Mouse (Mus musculus): Measurements from ENCODE around the gene Gadd45gip1. TPM values are rescaled to one million over a fixed set of nuclear protein-coding genes. Genes with fewer than 3 reads are reported as not detected.

Gene Gadd45gip1
- polyA plus RNA-seq, 1 experiment, result 50.5 TPM

DNA sequence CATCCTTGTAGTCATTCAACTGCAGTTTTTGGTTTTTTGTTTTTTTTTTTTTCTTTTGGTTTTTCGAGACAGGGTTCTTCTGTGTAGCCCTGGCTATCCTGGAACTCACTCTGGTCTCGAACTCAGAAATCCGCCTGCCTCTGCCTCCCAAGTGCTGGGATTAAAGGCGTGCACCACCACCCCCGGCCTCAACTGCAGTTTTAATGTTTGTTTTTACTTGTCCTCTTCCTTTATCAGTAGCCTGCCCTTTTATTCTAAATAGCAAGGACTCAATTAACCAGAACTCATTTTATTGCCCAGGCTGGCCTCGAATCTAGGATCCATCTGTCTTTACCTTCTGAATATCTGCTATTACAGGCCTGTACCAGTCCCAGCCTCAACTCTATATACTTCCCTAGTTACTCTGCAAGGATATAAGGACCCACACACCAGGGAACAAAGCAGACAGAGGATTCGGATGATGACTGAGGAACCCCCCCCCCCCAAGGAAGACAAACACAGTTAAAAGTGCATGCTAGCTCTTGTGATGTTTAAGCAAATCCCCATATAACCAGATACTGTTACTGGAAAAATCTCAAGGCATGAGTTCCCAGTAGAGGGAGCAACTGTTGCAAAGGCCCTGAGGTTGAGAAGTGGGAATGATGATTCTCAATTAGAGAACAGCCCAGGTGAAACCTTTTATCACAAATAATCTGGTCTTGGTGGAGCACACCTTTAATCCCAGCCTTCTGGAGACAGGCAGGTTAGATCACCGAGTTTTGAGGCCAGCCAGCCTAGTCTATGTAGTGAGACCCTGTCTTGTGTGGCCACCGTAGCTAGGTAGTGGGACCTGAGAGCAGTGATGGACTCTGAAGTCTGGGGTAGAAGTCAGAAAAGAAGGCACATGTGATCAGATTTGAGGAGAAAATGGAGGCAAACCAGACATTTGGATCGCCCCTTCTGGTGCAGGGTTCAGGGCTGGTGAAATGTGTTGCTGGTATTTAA is 1.7 kb downstream of the Gadd45gip1 start:
- Histone ChIP-seq H3K27ac (ENCODE audit: insufficient read depth, low read depth, low read length) (0 out of 2 replicates have a peak overlapping the region, but pooled peaks have one; percentile 12), H3K4me1 (ENCODE audit: control insufficient read depth, insufficient read depth, insufficient read length, low read length) (peaks cover 3% of the 10 kb centered on the region; the same call in 1 of the 2 replicates), H3K4me3 (ENCODE audit: low read depth, low read length) (peak overlapping the region; percentile 99), H3K36me3 (ENCODE audit: control insufficient read depth, insufficient read depth, low read length) (peaks cover 38% of the 10 kb centered on the region), H3K27me3 (ENCODE audit: control insufficient read depth, insufficient read depth, low read length) (no peaks in the 10 kb centered on the region)
- WGBS, result 34% methylated on average over 10 of the region's 10 CpGs
- TF ChIP-seq CTCF (IDR thresholded peaks at IDR 0.05; ENCODE audit: extremely low read depth, insufficient read length, insufficient replicate concordance, low read depth, low read length) (no peak), POLR2A (IDR thresholded peaks at IDR 0.05; ENCODE audit: low read depth, low read length) (no peak)

DNA sequence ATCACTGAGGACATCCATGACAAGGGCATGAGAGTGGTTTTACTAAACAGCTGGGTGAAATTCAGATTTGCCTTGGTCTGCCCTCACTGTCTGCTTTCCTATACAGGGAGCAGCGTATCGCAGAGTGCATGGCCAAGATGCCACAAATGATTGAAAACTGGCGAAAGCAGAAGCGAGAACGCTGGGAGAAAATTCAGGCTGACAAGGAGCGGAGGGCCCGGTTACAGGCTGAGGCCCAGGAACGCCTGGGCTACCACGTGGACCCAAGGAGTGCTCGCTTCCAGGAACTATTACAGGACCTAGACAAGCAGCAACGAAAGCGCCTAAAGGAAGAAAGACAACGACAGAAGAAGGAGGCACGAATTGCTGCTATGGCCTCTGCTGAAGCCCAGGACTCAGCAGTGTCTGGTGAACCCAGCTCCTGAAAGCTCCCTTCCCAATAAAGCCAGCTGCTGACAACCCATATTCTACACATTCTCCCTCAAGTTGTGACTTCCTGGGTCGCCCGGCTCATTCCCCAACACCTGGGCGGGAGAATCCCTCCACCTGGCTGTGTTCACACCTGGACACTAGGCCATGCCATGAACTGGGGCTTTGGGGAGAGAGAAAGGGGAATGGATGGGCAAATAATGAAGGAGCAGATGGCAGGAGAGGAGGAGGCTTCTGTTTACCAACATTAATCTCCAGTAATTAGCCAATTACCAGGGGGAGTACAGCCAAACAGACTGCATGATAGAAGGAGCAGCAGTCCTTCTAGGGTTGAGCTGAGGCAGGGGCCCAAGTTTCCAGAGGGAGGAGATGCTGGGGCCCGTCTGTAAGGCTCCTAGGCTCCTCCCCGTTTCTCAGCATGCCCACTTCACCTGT is 2.9 kb downstream of the Gadd45gip1 start:
- no peak overlapping the region for H3K27ac ChIP-seq (ENCODE audit: insufficient read depth, low read depth, low read length)

DNA sequence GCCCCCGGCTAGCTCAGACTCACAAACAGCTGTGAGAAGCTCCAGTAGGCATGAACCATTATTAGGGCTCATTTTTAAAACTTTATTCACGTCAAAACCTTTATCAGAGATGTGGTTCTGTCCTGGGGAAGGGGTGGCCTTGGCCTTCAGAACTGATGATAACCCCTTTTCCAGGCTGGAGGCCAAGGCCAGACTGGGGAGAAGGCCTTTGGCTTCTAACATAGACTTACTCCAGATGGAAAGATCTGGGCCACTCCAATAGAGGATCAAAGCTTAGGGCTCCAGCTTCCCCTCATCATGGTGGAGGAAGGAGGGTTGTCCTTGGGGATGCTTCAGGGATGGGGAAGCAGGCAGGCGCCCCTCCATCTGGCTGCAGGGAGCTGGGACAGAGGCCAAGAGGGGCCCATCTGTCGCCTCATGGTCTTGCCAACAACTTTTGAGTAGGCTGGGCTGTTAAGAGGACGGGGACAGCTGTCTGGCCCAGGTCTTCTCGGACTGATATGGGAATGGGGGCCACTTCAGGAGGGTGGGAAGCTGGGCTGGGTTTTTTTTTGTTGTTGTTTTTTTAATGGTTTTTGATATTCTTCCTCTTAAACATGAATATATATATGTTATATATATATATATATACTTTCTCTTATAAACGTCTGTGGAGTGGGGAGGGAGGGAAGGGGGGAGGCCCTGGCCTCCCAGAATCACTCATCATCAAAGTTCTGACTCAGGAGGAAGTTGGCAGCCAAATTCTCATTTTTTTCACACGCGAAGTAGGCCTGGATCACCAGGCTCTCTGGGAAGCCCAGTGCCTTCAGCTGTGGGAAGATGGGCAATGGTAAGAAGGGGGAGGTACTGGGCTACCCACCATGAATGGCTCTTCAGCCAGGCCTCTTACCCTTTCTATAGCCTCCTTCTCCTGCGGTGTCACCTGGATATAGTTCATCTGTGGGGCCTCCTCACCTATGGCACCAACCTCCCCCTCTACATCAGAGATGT is 3.8 kb downstream of the Gadd45gip1 start:
- Histone ChIP-seq H3K27me3 (ENCODE audit: control insufficient read depth, insufficient read depth, low read length) (no peaks in the 10 kb centered on the region), H3K27ac (ENCODE audit: insufficient read depth, low read depth, low read length) (no peak overlapping the region), H3K4me1 (ENCODE audit: control insufficient read depth, insufficient read depth, insufficient read length, low read length) (peaks cover 3% of the 10 kb centered on the region; the same call in 1 of the 2 replicates), H3K4me3 (ENCODE audit: low read depth, low read length) (no peak overlapping the region), H3K36me3 (ENCODE audit: control insufficient read depth, insufficient read depth, low read length) (peaks cover 43% of the 10 kb centered on the region)
- no peak for TF ChIP-seq CTCF (IDR thresholded peaks at IDR 0.05; ENCODE audit: extremely low read depth, insufficient read length, insufficient replicate concordance, low read depth, low read length)
- TF ChIP-seq POLR2A (IDR thresholded peaks at IDR 0.05; ENCODE audit: low read depth, low read length), result no peak
- WGBS, result 50% methylated on average over 10 of the region's 10 CpGs

More for the DNA sequence above, 2.9 kb downstream of the Gadd45gip1 start:
- Histone ChIP-seq H3K36me3 (ENCODE audit: control insufficient read depth, insufficient read depth, low read length) (peaks cover 43% of the 10 kb centered on the region), H3K27me3 (ENCODE audit: control insufficient read depth, insufficient read depth, low read length) (no peaks in the 10 kb centered on the region), H3K4me3 (ENCODE audit: low read depth, low read length) (no peak overlapping the region), H3K4me1 (ENCODE audit: control insufficient read depth, insufficient read depth, insufficient read length, low read length) (peaks cover 3% of the 10 kb centered on the region; the same call in 1 of the 2 replicates)
- TF ChIP-seq CTCF (IDR thresholded peaks at IDR 0.05; ENCODE audit: extremely low read depth, insufficient read length, insufficient replicate concordance, low read depth, low read length) (no peak), POLR2A (IDR thresholded peaks at IDR 0.05; ENCODE audit: low read depth, low read length) (no peak)
- 83% methylated on average over 19 of the region's 19 CpGs for WGBS

DNA sequence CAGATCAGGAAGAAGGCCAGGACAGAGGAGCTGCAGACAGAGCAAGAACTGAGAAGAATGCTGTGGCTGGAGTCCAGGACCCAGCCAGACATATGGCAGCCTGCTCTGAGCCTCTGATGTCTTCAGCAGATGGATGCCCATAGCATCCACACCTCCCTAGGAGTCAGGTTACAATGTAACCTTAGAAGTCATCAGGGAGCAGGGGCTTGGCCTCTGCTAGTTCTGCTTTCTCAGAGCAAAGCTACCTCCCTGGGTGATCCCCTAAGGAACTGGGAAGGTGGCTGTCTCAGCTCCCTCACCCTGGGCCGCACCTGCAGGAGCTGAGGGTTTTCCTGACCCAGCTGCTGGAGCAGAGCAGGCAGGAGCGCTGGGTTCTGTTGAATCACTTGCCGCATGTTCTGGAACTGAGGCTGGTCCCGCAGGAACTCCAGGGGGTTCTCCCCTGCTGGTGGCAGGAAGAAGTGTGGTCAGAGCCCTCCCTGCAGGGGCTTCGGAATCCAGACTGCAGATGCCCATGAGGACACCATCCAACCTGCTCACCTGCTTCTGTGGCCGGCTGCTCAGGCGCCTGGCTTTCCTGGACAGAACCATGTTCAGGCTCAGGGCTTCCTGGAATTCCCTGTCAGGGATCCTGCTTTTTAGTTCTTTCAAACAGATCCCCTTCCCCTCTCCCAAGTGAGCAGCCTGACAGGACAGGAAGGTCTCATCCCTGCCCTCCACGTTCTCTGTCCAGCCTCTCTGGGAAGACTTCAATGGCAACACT is 6.0 kb downstream of the Gadd45gip1 start:
- Histone ChIP-seq H3K4me3 (ENCODE audit: low read depth, low read length) (no peak overlapping the region), H3K27me3 (ENCODE audit: control insufficient read depth, insufficient read depth, low read length) (no peaks in the 10 kb centered on the region), H3K4me1 (ENCODE audit: control insufficient read depth, insufficient read depth, insufficient read length, low read length) (no peaks in the 10 kb centered on the region; the same call in 1 of the 2 replicates), H3K36me3 (ENCODE audit: control insufficient read depth, insufficient read depth, low read length) (peaks cover 56% of the 10 kb centered on the region), H3K27ac (ENCODE audit: insufficient read depth, low read depth, low read length) (no peak overlapping the region)
- WGBS, result 78% methylated on average over 8 of the region's 8 CpGs
- TF ChIP-seq POLR2A (IDR thresholded peaks at IDR 0.05; ENCODE audit: low read depth, low read length) (no peak), CTCF (IDR thresholded peaks at IDR 0.05; ENCODE audit: extremely low read depth, insufficient read length, insufficient replicate concordance, low read depth, low read length) (no peak)

DNA sequence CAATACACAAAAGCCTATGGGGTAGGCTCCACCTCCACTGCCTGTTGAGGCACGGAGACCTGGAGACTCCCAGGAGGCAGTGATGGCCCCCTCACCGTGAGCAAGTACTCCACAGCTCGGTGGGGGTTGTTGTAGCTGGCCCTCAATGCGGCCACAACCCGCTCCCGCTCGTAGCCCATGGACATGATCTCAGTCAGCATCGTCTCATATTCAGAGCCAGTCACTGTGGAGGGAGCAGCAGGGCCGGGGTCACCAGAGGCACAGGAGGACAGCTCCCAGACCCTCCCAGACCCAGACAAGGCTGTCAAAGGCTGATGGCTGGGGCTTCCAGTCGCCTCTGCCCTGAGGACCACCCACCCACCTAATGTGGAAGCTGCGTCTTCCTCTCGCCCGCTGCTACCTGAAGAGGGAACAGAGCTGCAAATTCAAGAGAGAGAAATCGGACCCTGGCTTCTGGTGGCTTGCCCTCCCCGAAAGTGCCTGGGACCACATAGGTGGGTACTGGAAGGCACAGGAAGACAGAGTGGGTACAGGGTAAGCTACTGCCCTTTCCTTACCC is 6.7 kb downstream of the Gadd45gip1 start:
- no peak overlapping the region for H3K27ac ChIP-seq (ENCODE audit: insufficient read depth, low read depth, low read length)
- H3K27me3 ChIP-seq (ENCODE audit: control insufficient read depth, insufficient read depth, low read length), result no peaks in the 10 kb centered on the region
- 92% methylated on average over 15 of the region's 15 CpGs for WGBS
- TF ChIP-seq POLR2A (IDR thresholded peaks at IDR 0.05; ENCODE audit: low read depth, low read length), result no peak
- no peak for TF ChIP-seq CTCF (IDR thresholded peaks at IDR 0.05; ENCODE audit: extremely low read depth, insufficient read length, insufficient replicate concordance, low read depth, low read length)
- no peaks in the 10 kb centered on the region; the same call in 1 of the 2 replicates for H3K4me1 ChIP-seq (ENCODE audit: control insufficient read depth, insufficient read depth, insufficient read length, low read length)
- H3K4me3 ChIP-seq (ENCODE audit: low read depth, low read length), result no peak overlapping the region
- H3K36me3 ChIP-seq (ENCODE audit: control insufficient read depth, insufficient read depth, low read length), result peaks cover 62% of the 10 kb centered on the region
